Mouse (Mus musculus): Measurements from ENCODE around the gene Plekha6. TPM values are rescaled to one million over a fixed set of nuclear protein-coding genes. Genes with fewer than 3 reads are reported as not detected.

The Plekha6 gene
- total RNA-seq, 2 experiments from 2014 or later, result 7.4 to 12.5 TPM

GRCm38 (mm10) chr1:133279632-133280093 is 115.7 kb downstream of the Plekha6 start:
- Histone ChIP-seq H3K27ac (no peak overlapping the region), H3K4me3 (no peak overlapping the region)
- intact Hi-C loops (cut with DNase I), result no loop called here
- no peak for DNase-seq
- TF ChIP-seq CTCF (IDR thresholded peaks at IDR 0.05), result no peak

GRCm38 (mm10) chr1:133280537-133280936 is 116.5 kb downstream of the Plekha6 start:
- DNase-seq, result no peak
- TF ChIP-seq CTCF (IDR thresholded peaks at IDR 0.05), result no peak
- intact Hi-C loops (cut with DNase I), result no loop called here
- Histone ChIP-seq H3K4me3 (no peak overlapping the region), H3K27ac (no peak overlapping the region)

- no peak overlapping the region for H3K27ac ChIP-seq
- no peak for DNase-seq
- no peak overlapping the region for H3K4me3 ChIP-seq
- intact Hi-C loops (cut with DNase I), result no loop called here
- TF ChIP-seq CTCF (IDR thresholded peaks at IDR 0.05), result no peak
Observed at GRCm38 (mm10) chr1:133285907-133286306, 121.9 kb downstream of the Plekha6 start.

- TF ChIP-seq CTCF (IDR thresholded peaks at IDR 0.05), result no peak
- Histone ChIP-seq H3K27ac (no peak overlapping the region), H3K4me3 (no peak overlapping the region)
- no peak for DNase-seq
- intact Hi-C loops (cut with DNase I), result no loop called here
Observed at GRCm38 (mm10) chr1:133287051-133287450, 123.0 kb downstream of the Plekha6 start.

- intact Hi-C loops (cut with DNase I), result no loop called here
- no peak for TF ChIP-seq CTCF (IDR thresholded peaks at IDR 0.05)
- H3K4me3 ChIP-seq, result no peak overlapping the region
- no peak for DNase-seq
- no peak overlapping the region for H3K27ac ChIP-seq
Observed at GRCm38 (mm10) chr1:133287880-133288279, 123.9 kb downstream of the Plekha6 start.

- no peak overlapping the region for H3K4me3 ChIP-seq
- intact Hi-C loops (cut with DNase I), result no loop called here
- H3K27ac ChIP-seq, result no peak overlapping the region
- TF ChIP-seq CTCF (IDR thresholded peaks at IDR 0.05), result no peak
- no peak for DNase-seq
Observed at GRCm38 (mm10) chr1:133291888-133292287, 127.9 kb downstream of the Plekha6 start.

- intact Hi-C loops (cut with DNase I), result no loop called here
- no peak for DNase-seq
- TF ChIP-seq CTCF (IDR thresholded peaks at IDR 0.05), result peak; percentile 26; the same call in 1 of the 2 replicates
- H3K27ac ChIP-seq, result no peak overlapping the region
- no peak overlapping the region for H3K4me3 ChIP-seq
Observed at GRCm38 (mm10) chr1:133292608-133293007, 128.6 kb downstream of the Plekha6 start.

GRCm38 (mm10) chr1:133296376-133296775 is 132.4 kb downstream of the Plekha6 start:
- intact Hi-C loops (cut with DNase I), result no loop called here
- Histone ChIP-seq H3K27ac (no peak overlapping the region), H3K4me3 (no peak overlapping the region)
- peak; percentile 63 for DNase-seq
- no peak for TF ChIP-seq CTCF (IDR thresholded peaks at IDR 0.05)

GRCm38 (mm10) chr1:133298816-133299215 is 134.8 kb downstream of the Plekha6 start:
- TF ChIP-seq CTCF (IDR thresholded peaks at IDR 0.05), result no peak
- Histone ChIP-seq H3K4me3 (no peak overlapping the region), H3K27ac (no peak overlapping the region)
- no peak for DNase-seq
- intact Hi-C loops (cut with DNase I), result no loop called here

- DNase-seq, result peak; percentile 70
- no peak for TF ChIP-seq CTCF (IDR thresholded peaks at IDR 0.05)
- no peak overlapping the region for H3K4me3 ChIP-seq
- H3K27ac ChIP-seq, result peak overlapping the region; percentile 6; the same call in 1 of the 2 replicates
- intact Hi-C loops (cut with DNase I), result no loop called here
Observed at GRCm38 (mm10) chr1:133302540-133302939, 138.5 kb downstream of the Plekha6 start.

GRCm38 (mm10) chr1:133306842-133307241 is 142.8 kb downstream of the Plekha6 start:
- H3K27ac ChIP-seq, result peak overlapping the region; percentile 81
- TF ChIP-seq CTCF (IDR thresholded peaks at IDR 0.05), result peak; percentile 94
- peak; percentile 88 for DNase-seq
- intact Hi-C loops (cut with DNase I), result loop anchor here (1.0 to 5.0 kb wide), 3 partner anchors 80 to 130 kb away; no protein-coding TSS in a partner anchor
- H3K4me3 ChIP-seq, result peak overlapping the region; percentile 19

- peak; percentile 45 for DNase-seq
- peak; percentile 84 for TF ChIP-seq CTCF (IDR thresholded peaks at IDR 0.05)
- Histone ChIP-seq H3K27ac (peak overlapping the region; percentile 81), H3K4me3 (peak overlapping the region; percentile 19)
- intact Hi-C loops (cut with DNase I), result loop anchor here (1.0 to 5.0 kb wide), 3 partner anchors 80 to 130 kb away; no protein-coding TSS in a partner anchor
Observed at GRCm38 (mm10) chr1:133307318-133307717, 143.3 kb downstream of the Plekha6 start.

- TF ChIP-seq CTCF (IDR thresholded peaks at IDR 0.05), result no peak
- intact Hi-C loops (cut with DNase I), result loop anchor here (5.0 to 10.0 kb wide), 2 partner anchors 82 to 265 kb away; partner anchors contain the start of gene Pik3c2b
- Histone ChIP-seq H3K27ac (no peak within 1 kb of the TSS), H3K4me3 (no peak within 1 kb of the TSS)
- DNase-seq, result no peak
Observed at GRCm38 (mm10) chr1:133309652-133310267, 145.8 kb downstream of the Plekha6 start, which contains the start of gene Golt1a. TSS of gene Golt1a (plus strand) at chr1:133309800.

All from gastrocnemius, adult 2 months (tissue).